Mouse (Mus musculus): Measurements from ENCODE around the gene Gal3st1. TPM values are rescaled to one million over a fixed set of nuclear protein-coding genes. Genes with fewer than 3 reads are reported as not detected.
"Not testable (repeated sequence)": the region's sequence is repeated elsewhere in the genome, so short reads cannot be mapped to it uniquely, and the experiment has no call there.

Gal3st1 gene
- polyA plus RNA-seq, 1 experiment from 2014 or later: 7.5 TPM

DNA sequence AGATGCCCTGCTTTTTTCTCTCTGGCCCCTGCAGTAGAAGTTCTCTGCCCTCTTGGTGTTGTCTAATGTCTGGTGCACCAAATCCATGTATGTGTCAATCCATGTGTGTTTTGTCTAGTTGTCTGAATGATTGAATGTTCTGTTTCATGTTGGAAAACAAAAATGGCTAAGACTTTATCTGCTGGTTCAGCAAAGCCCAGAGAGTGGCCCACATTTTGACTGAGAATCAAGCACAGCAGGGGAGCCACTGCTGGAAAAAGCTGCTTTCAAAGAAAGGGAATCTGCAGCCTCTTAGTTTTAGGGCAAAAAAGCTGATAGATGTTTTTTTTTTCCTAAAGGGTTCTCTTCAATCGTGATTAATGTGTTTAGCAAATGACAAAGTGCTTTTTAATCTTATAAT lies 37.0 kb upstream of the Gal3st1 start:
- H3K27ac ChIP-seq (ENCODE audit: low read depth): no peak overlapping the region
- H3K4me3 ChIP-seq (ENCODE audit: low read depth, low read length): no peak overlapping the region
- H3K27me3 ChIP-seq (ENCODE audit: insufficient read depth, low read length): no peaks in the 10 kb centered on the region
- H3K9ac ChIP-seq (replicated peaks): no peak overlapping the region
- no peaks in the 10 kb centered on the region for H3K36me3 ChIP-seq (replicated peaks; ENCODE audit: insufficient read depth, low read length)
- WGBS (ENCODE audit: insufficient replicate concordance): 22% methylated on average over 1 of the region's 1 CpGs
- H3K4me2 ChIP-seq (ENCODE audit: low read depth, low read length): no peak overlapping the region
- TF ChIP-seq EP300 (IDR thresholded peaks at IDR 0.05; ENCODE audit: low read depth) (no peak), CTCF (IDR thresholded peaks at IDR 0.05; ENCODE audit: low read depth) (no peak)
- ATAC-seq (no peak), DNase-seq (no peak)
- no peaks in the 10 kb centered on the region for H3K4me1 ChIP-seq (ENCODE audit: insufficient read depth)
- H3K9me3 ChIP-seq (ENCODE audit: low read length): no peaks in the 10 kb centered on the region

DNA sequence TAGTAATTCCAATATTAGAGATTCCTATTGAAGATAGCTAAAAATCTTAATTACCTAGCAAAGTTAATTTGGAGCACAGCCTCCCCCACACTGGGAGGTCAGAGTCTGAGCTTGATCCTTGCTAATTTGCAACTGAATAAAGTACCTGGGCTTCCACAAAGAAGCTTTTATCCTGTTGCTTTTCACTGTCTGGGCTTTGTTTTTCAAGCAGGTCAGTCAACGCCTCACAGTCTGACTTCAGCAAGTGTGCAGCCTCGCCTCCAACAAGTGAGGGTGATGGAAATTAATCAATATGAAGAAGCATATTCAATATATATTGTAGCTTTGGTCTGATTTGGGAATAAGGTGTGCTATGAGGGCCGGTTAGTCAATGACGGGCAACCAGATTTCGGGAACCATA lies 28.6 kb upstream of the Gal3st1 start:
- DNase-seq; H3K4me2 ChIP-seq (ENCODE audit: low read depth, low read length); H3K9ac ChIP-seq (replicated peaks); H3K9me3 ChIP-seq (ENCODE audit: low read length); H3K4me1 ChIP-seq (ENCODE audit: insufficient read depth); ATAC-seq; H3K27me3 ChIP-seq (ENCODE audit: insufficient read depth, low read length); H3K36me3 ChIP-seq (replicated peaks; ENCODE audit: insufficient read depth, low read length); H3K27ac ChIP-seq (ENCODE audit: low read depth); H3K4me3 ChIP-seq (ENCODE audit: low read depth, low read length): not testable (repeated sequence)
- WGBS (ENCODE audit: insufficient replicate concordance): 85% methylated on average over 5 of the region's 5 CpGs

DNA sequence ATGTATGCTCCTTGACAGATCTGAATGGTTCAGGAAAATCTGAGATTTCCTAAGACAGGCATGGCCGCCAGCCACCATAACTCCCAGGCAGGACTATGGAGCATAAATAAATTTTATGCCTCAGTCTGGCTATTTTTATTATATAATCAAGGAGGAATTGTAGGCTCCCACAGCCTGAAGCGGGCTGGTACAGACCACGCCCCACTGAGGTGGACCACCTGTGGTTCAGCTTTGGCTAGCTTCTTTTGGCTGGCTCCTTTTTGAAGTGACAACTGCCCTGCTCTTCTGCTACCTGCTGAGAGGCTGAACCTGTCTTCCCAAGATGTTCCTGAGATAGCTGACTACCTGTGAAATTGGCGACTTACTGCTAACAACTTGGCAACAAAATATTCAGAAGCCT lies 28.1 kb upstream of the Gal3st1 start:
- 59% methylated on average over 4 of the region's 4 CpGs for WGBS (ENCODE audit: insufficient replicate concordance)
- not testable (repeated sequence) for H3K36me3 ChIP-seq (replicated peaks; ENCODE audit: insufficient read depth, low read length); H3K9me3 ChIP-seq (ENCODE audit: low read length); H3K27me3 ChIP-seq (ENCODE audit: insufficient read depth, low read length); H3K4me3 ChIP-seq (ENCODE audit: low read depth, low read length); H3K27ac ChIP-seq (ENCODE audit: low read depth); ATAC-seq; H3K9ac ChIP-seq (replicated peaks); DNase-seq; H3K4me2 ChIP-seq (ENCODE audit: low read depth, low read length); H3K4me1 ChIP-seq (ENCODE audit: insufficient read depth)

DNA sequence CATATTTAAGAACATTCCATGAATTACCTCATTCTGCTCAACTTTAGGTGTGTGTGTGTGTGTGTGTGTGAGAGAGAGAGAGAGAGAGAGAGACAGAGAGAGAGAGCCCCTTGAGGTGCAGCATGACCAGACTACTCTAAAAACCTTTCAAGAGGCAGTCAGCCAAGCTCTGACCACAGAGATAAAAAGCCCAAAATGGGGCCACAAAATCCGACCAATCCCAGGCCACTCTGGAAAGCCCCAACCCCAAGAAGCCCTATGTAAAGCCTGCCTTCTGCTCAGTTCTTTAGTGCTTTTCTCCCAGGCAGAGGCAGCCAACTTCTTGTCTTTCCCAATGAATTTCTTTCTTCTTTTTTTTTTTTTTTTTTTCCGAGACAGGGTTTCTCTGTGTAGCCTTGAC lies 22.5 kb upstream of the Gal3st1 start:
- Histone ChIP-seq H3K36me3 (replicated peaks; ENCODE audit: insufficient read depth, low read length) (no peaks in the 10 kb centered on the region), H3K9ac (replicated peaks) (no peak overlapping the region), H3K9me3 (ENCODE audit: low read length) (no peaks in the 10 kb centered on the region), H3K4me3 (ENCODE audit: low read depth, low read length) (no peak overlapping the region), H3K4me1 (ENCODE audit: insufficient read depth) (peaks cover 8% of the 10 kb centered on the region), H3K27me3 (ENCODE audit: insufficient read depth, low read length) (no peaks in the 10 kb centered on the region), H3K4me2 (ENCODE audit: low read depth, low read length) (no peak overlapping the region), H3K27ac (ENCODE audit: low read depth) (no peak overlapping the region)
- ATAC-seq: no peak
- TF ChIP-seq CTCF (IDR thresholded peaks at IDR 0.05; ENCODE audit: low read depth) (no peak), EP300 (IDR thresholded peaks at IDR 0.05; ENCODE audit: low read depth) (no peak)
- WGBS (ENCODE audit: insufficient replicate concordance): 39% methylated on average over 2 of the region's 2 CpGs
- DNase-seq: no peak

GRCm38 (mm10) chr11:3961761-3962160 lies 21.7 kb upstream of the Gal3st1 start:
- Histone ChIP-seq H3K36me3 (replicated peaks; ENCODE audit: insufficient read depth, low read length) (no peaks in the 10 kb centered on the region), H3K4me2 (ENCODE audit: low read depth, low read length) (no peak overlapping the region), H3K27me3 (ENCODE audit: insufficient read depth, low read length) (no peaks in the 10 kb centered on the region), H3K4me3 (ENCODE audit: low read depth, low read length) (no peak overlapping the region), H3K27ac (ENCODE audit: low read depth) (no peak overlapping the region), H3K9me3 (ENCODE audit: low read length) (no peaks in the 10 kb centered on the region), H3K9ac (replicated peaks) (no peak overlapping the region), H3K4me1 (ENCODE audit: insufficient read depth) (peaks cover 8% of the 10 kb centered on the region)
- DNase-seq (no peak), ATAC-seq (no peak)
- TF ChIP-seq EP300 (IDR thresholded peaks at IDR 0.05; ENCODE audit: low read depth) (no peak), CTCF (IDR thresholded peaks at IDR 0.05; ENCODE audit: low read depth) (no peak)
- WGBS (ENCODE audit: insufficient replicate concordance): 67% methylated on average over 3 of the region's 3 CpGs

DNA sequence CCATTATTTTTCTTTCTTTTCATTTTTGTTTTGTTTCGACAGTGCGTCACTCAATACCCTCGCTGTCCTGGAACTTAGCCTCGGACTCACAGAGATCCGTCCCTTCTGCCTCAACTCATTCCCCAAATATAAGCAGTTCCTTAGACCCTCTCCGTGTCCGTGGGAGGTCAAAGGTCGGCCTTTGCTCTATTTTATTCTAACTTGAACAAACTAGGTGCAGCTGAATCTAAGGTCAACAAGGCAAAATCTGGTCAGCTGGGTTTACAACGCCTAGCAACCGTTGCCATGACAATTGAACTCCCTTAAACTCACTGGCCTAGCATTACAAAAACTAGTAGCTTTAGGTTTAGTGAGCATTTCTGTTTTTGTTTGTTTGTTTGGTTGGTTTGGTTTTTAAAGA lies 20.3 kb upstream of the Gal3st1 start:
- Histone ChIP-seq H3K27me3 (ENCODE audit: insufficient read depth, low read length) (no peaks in the 10 kb centered on the region), H3K36me3 (replicated peaks; ENCODE audit: insufficient read depth, low read length) (peaks cover 9% of the 10 kb centered on the region), H3K4me3 (ENCODE audit: low read depth, low read length) (peak overlapping the region; percentile 70), H3K9ac (replicated peaks) (no peak overlapping the region), H3K4me2 (ENCODE audit: low read depth, low read length) (peak overlapping the region; percentile 84), H3K9me3 (ENCODE audit: low read length) (no peaks in the 10 kb centered on the region), H3K4me1 (ENCODE audit: insufficient read depth) (peaks cover 8% of the 10 kb centered on the region), H3K27ac (ENCODE audit: low read depth) (0 out of 2 replicates have a peak overlapping the region, but pooled peaks have one; percentile 1)
- peak; percentile 31 for ATAC-seq
- no peak for TF ChIP-seq EP300 (IDR thresholded peaks at IDR 0.05; ENCODE audit: low read depth)
- no peak for TF ChIP-seq CTCF (IDR thresholded peaks at IDR 0.05; ENCODE audit: low read depth)
- no peak for DNase-seq
- WGBS (ENCODE audit: insufficient replicate concordance): 78% methylated on average over 10 of the region's 10 CpGs

Measured in liver, postnatal 0 days (tissue).